Mouse (Mus musculus) stomach, embryonic 14.5 days (tissue): Measurements from ENCODE around the gene Fam189b. TPM values are rescaled to one million over a fixed set of nuclear protein-coding genes. Genes with fewer than 3 reads are reported as not detected.

Experiments used
- ATAC-seq: fragments of 200-750 bp; cut with Nextera tagmentation; 2 replicates; pipeline ENCODE4 v1.8.0; 2017; ENCODE audit warnings: low read depth, moderate TSS enrichment; ENCODE audit not compliant: insufficient number of reproducible peaks, insufficient read depth, low FRiP score
- H3K27ac ChIP-seq: fragments of 300-500 bp; sonication (generic); 2 replicates; pipeline ENCODE4 v1.5.1; 2014; ENCODE audit warnings: mild to moderate bottlenecking, low read length, moderate library complexity, mixed read lengths
- H3K27me3 ChIP-seq: fragments of 300-500 bp; sonication (generic); 2 replicates; pipeline ENCODE4 v1.6.1; 2014; ENCODE audit warnings: low read length, control low read depth, mixed read lengths; ENCODE audit not compliant: control insufficient read depth, insufficient read depth
- H3K36me3 ChIP-seq: fragments of 300-500 bp; sonication (generic); 2 replicates; pipeline ENCODE4 v1.6.1; 2014; ENCODE audit warnings: mild to moderate bottlenecking, control low read depth, low read length, moderate library complexity, mixed read lengths; ENCODE audit not compliant: control insufficient read depth, insufficient read depth
- H3K4me1 ChIP-seq: fragments of 300-500 bp; sonication (generic); 2 replicates; pipeline ENCODE4 v1.6.1; 2014; ENCODE audit warnings: low read length, control low read depth, mixed read lengths; ENCODE audit not compliant: control insufficient read depth, insufficient read depth
- H3K4me2 ChIP-seq: fragments of 300-500 bp; sonication (generic); replicated peaks from 2 replicates; pipeline ENCODE4 v1.6.1; 2014; ENCODE audit warnings: low read depth, low read length, control low read depth
- H3K4me3 ChIP-seq: fragments of 300-500 bp; sonication (generic); 2 replicates; pipeline ENCODE4 v1.5.1; 2014; ENCODE audit warnings: low read depth, low read length, control low read depth
- H3K9ac ChIP-seq: fragments of 300-500 bp; sonication (generic); replicated peaks from 2 replicates; pipeline ENCODE4 v1.6.1; 2014; ENCODE audit warnings: low read depth, mild to moderate bottlenecking, control low read depth, low read length, moderate library complexity, mixed read lengths
- H3K9me3 ChIP-seq: fragments of 300-500 bp; sonication (generic); 2 replicates; pipeline ENCODE4 v1.6.1; 2016; ENCODE audit warnings: low read depth, low read length, control low read depth; ENCODE audit not compliant: control insufficient read depth
- WGBS: fragments of 180-500 bp; shearing (Covaris S2); extraction: QIAGEN DNeasy Blood & Tissue Kit; methylation state at CpG from one replicate; pipeline ENCODE4 v1.1.7; 2014; 5-methylcytosine and 5-hydroxymethylcytosine counted together
- microRNA counts: library from miRNA; unstranded; fragments of <30 nt; microRNA quantifications from one replicate; lab custom pipeline; 2016
- microRNA-seq: library from miRNA; unstranded; fragments of <30 nt; microRNA quantifications from one replicate; pipeline ENCODE4, GENCODE M21; 2016
- polyA plus RNA-seq: library from polyadenylated mRNA; unstranded; fragments of >200 nt; fragmentation: Nextera tagmentation; extraction: Ambion mirVana; gene quantifications from 2 replicates; pipeline ENCODE4 v1.2.1, GENCODE M21; 2014

Gene Fam189b
- polyA plus RNA-seq, 1 experiment from 2014 or later, result 28.3 TPM

DNA sequence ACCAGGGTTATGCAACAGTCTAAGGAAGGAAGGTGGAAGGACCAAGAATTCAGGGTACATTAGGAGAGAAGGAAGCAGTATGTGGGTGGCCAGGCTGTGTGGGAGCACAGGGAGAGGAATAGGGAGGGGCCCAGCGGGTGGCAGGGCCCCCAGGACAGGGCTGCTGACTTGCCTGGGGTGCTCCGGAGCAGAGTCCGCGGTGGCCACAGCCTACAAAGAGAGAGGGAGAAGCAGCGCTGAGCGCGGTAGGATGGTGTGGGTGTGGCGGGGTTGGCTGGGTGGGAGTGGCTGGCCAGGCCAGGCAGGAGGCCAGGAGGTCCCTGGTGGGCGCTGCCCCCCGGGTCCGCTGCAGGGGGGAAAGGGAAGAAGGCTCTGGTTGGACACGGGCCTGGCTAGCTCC is 55.6 kb downstream of the Fam189b start:
- 47% methylated on average over 11 of the region's 12 CpGs for WGBS
- Histone ChIP-seq H3K4me1 (no peaks in the 10 kb centered on the region; the same call in 1 of the 2 replicates), H3K9me3 (no peaks in the 10 kb centered on the region), H3K4me2 (no peak overlapping the region), H3K4me3 (no peak overlapping the region), H3K27me3 (no peaks in the 10 kb centered on the region), H3K36me3 (no peaks in the 10 kb centered on the region), H3K27ac (no peak overlapping the region), H3K9ac (no peak overlapping the region)
- ATAC-seq, result no peak

MicroRNAs encoded within 50 kb of the gene (microRNA counts, 519-probe panel; counts per million panel counts)
- microRNA mmu-miR-92b (lab: Ali Mortazavi, UCI), result not detected

Small RNA genes within 50 kb of the gene (microRNA-seq; reads per million reads assigned to microRNA genes)
- gene Mir92b, result 309 reads per million, percentile 61 among the genes with 10 or more reads in this experiment

Other genes with a start within 250 kb of the Fam189b start
- 30.8 and 31.4 TPM in 2 replicates for gene Ash1l, start 232.5 kb upstream of the Fam189b start, polyA plus RNA-seq
- 137 and 149 TPM in 2 replicates for gene Dap3, start 232.0 kb upstream of the Fam189b start, polyA plus RNA-seq
- gene Rusc1, start 89.8 kb upstream of the Fam189b start, polyA plus RNA-seq, result 19.2 and 19.5 TPM in 2 replicates
- gene Gm43738, start 82.0 kb upstream of the Fam189b start, polyA plus RNA-seq, result not detected in 2 replicates
- 247 and 278 TPM in 2 replicates for gene Fdps, start 81.2 kb upstream of the Fam189b start, polyA plus RNA-seq
- gene Pklr, start 47.0 kb upstream of the Fam189b start, polyA plus RNA-seq, result 2.8 and 3.3 TPM in 2 replicates
- gene Hcn3, start 22.9 kb upstream of the Fam189b start, polyA plus RNA-seq, result 1.4 and 1.9 TPM in 2 replicates
- gene Clk2, start 18.3 kb upstream of the Fam189b start, polyA plus RNA-seq, result 32.7 and 35.1 TPM in 2 replicates
- 92.9 and 95.1 TPM in 2 replicates for gene Scamp3, start 5.7 kb upstream of the Fam189b start, polyA plus RNA-seq
- 37.0 and 37.4 TPM in 2 replicates for gene Gba, start 19.8 kb downstream of the Fam189b start, polyA plus RNA-seq
- 24.2 and 26.4 TPM in 2 replicates for gene Thbs3, start 32.0 kb downstream of the Fam189b start, polyA plus RNA-seq
- 182 and 196 TPM in 2 replicates for gene Mtx1, start 43.9 kb downstream of the Fam189b start, polyA plus RNA-seq
- gene Muc1, start 45.9 kb downstream of the Fam189b start, polyA plus RNA-seq, result 56.3 and 58.2 TPM in 2 replicates
- 297 and 314 TPM in 2 replicates for gene Krtcap2, start 62.8 kb downstream of the Fam189b start, polyA plus RNA-seq
- 4.9 and 5.1 TPM in 2 replicates for gene Trim46, start 63.2 kb downstream of the Fam189b start, polyA plus RNA-seq
- 144 and 186 TPM in 2 replicates for gene Dpm3, start 76.2 kb downstream of the Fam189b start, polyA plus RNA-seq
- 86.5 TPM in 2 replicates for gene Slc50a1, start 87.4 kb downstream of the Fam189b start, polyA plus RNA-seq
- 39.3 and 45.0 TPM in 2 replicates for gene Efna1, start 98.0 kb downstream of the Fam189b start, polyA plus RNA-seq
- gene Efna3, start 139.8 kb downstream of the Fam189b start, polyA plus RNA-seq, result 10.9 and 11.6 TPM in 2 replicates
- 24.0 and 25.3 TPM in 2 replicates for gene Efna4, start 154.9 kb downstream of the Fam189b start, polyA plus RNA-seq
- gene Adam15, start 166.9 kb downstream of the Fam189b start, polyA plus RNA-seq, result 27.9 and 28.5 TPM in 2 replicates
- 0.18 and 0.42 TPM in 2 replicates for gene Dcst2, start 178.8 kb downstream of the Fam189b start, polyA plus RNA-seq
- 0.11 and 0.55 TPM in 2 replicates for gene Dcst1, start 182.1 kb downstream of the Fam189b start, polyA plus RNA-seq
- 4.5 and 5.7 TPM in 2 replicates for gene Zbtb7b, start 211.6 kb downstream of the Fam189b start, polyA plus RNA-seq
- gene Lenep, start 219.7 kb downstream of the Fam189b start, polyA plus RNA-seq, result 0.55 TPM in 1 of 2 replicates, not detected in the other
- gene Flad1, start 228.7 kb downstream of the Fam189b start, polyA plus RNA-seq, result 22.3 and 24.5 TPM in 2 replicates
- gene Cks1b, start 235.2 kb downstream of the Fam189b start, polyA plus RNA-seq, result 470 and 503 TPM in 2 replicates
- 68.7 and 73.2 TPM in 2 replicates for gene Shc1, start 235.3 kb downstream of the Fam189b start, polyA plus RNA-seq
- 39.7 and 49.2 TPM in 2 replicates for gene Pygo2, start 247.1 kb downstream of the Fam189b start, polyA plus RNA-seq